Mouse (Mus musculus) heart, adult 9 months (tissue): ENCODE measurements around the gene Olfr850.

Source experiments
- DNase-seq, 2 experiments: peaks; one replicate each; pipeline ENCODE4 v3.0.0; 2022; ENCODE audit warnings: low spot score in 2 of 2

Gene Olfr850

DNA sequence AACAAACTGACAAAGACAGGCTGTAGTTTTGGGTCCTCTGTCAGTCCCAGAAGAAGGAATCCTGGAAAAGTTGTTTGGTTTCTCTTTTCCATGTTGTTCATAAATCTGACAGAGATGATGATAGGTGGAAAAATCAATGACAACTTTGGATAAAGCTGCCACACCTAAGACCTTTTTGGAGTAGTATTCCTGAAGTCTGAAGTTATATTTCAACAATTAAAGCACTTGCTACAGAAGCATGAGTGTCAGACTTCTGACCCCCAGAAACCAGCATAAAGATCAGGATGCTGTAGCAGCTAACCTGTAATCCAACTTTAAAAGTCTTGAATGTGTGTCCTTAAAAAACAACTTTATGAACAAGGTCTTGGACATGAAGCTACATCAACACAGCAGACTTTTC lies at the start of gene Olfr850:
TSS of gene Olfr850 (minus strand) at position 101 of the 400 bp plus-strand sequence.
- no peak for DNase-seq

DNA sequence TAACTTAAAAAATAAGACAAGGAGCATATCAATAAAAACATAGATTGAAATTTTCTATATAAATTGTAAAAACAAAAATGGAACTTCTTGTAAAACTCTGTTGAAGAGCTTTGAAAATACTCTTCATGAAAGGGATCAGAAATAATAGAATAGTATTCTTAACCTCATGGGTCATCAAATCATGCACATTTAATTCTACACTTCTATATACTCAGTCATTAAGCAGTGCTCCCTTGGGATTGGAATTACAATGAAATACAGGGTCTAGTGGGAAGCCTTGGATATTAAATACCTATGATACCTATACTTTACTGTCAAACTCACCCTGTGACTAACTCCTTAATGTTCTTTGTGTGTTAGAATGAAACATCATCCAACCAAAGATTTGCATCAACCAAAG lies 14.9 kb upstream of the Olfr850 start, which contains the start of gene Olfr851:
TSS of gene Olfr851 (plus strand) at position 301 of the 400 bp plus-strand sequence.
- no peak for DNase-seq

DNA sequence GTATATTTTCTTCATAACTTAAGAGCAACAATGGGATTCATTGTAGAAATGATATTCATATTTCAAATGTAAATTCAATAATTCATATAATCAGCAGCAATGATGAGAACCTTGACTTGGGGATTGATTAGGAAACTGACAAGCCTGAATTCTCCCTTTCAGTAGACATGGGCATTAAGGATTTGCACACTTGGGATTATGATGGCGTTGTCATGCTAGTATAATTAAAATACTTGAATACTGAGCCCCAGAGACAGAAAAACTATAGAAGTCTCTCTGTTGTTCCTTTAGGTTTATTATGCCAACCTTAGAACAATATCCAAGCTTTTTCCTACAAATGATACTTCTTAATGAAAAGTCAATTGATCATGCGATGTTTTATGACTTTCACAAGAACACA lies 38.1 kb downstream of the Olfr850 start, which contains the start of gene Olfr849:
TSS of gene Olfr849 (plus strand) at position 301 of the 400 bp plus-strand sequence.
- DNase-seq: no peak
